Mouse (Mus musculus) small intestine, adult 2 months (tissue): ENCODE measurements at regions not wholly inside any gene's neighbourhood (a gene's known extent, or its start where the extent isn't known, plus 50 kb on each side); places are given as distances from the start of the nearest gene placed in this dataset.

Source experiments
- CTCF ChIP-seq: fragments of 200-500 bp; IDR thresholded peaks from 2 replicates; pipeline ENCODE4 v1.5.1; 2012; ENCODE audit warnings: low read depth, mild to moderate bottlenecking, control low read depth, inconsistent platforms, low read length, moderate library complexity, mixed read lengths; ENCODE audit not compliant: insufficient replicate concordance, insufficient read length; ENCODE audit errors: extremely low read depth
- POLR2A ChIP-seq: fragments of 200-500 bp; IDR thresholded peaks from 2 replicates; pipeline ENCODE4 v1.6.1; 2012; ENCODE audit warnings: low read depth, mild to moderate bottlenecking, control low read depth, inconsistent platforms, low read length, moderate library complexity

DNA sequence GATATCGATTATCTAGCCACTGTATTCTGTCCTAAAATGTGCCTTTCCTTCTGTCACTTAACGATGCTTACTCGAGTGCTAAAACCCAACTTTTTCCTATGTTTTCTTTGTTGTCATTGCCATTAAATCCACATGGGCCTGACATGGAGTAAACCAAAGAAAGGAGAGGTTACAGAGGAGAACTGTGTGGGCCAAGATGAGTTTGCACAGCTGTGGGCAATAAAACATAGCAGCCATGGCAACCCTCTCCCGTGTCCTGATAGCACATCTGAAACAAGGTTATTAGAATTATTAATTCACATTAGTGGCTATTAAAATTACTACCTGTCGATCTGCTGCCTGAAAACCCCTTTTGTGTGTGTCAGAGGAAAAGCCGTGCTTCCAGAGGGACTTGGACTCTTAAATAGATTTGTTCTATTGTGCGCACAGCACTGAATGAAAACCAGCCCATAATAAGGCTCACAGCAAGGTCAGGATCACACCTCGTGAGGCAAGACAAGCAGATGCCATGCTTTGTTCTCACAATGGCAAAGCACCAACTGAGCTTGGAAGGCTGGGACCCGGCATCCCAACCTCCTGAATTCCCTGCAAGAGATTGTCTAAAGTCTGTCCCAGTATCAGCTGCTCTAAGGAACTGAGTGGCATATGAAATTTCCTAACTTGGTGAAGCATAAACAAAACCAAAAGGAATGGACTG, 95.0 kb upstream of the Nrp1 start:
- TF ChIP-seq CTCF (no peak), POLR2A (no peak)
